Mouse (Mus musculus) cortical plate, adult 2 months (tissue): ENCODE measurements around the gene Gm11985.

Source experiments
- CTCF ChIP-seq: fragments of 200-500 bp; IDR thresholded peaks from 2 replicates; pipeline ENCODE4 v1.5.1; 2011; ENCODE audit warnings: mild to moderate bottlenecking, control low read depth, low read length; ENCODE audit not compliant: insufficient read depth; ENCODE audit errors: extremely low read depth
- POLR2A ChIP-seq: fragments of 200-500 bp; IDR thresholded peaks from 2 replicates; pipeline ENCODE4 v1.6.1; 2011; ENCODE audit warnings: mild to moderate bottlenecking, low read length, control low read depth; ENCODE audit not compliant: insufficient read depth; ENCODE audit errors: extremely low read depth

DNA sequence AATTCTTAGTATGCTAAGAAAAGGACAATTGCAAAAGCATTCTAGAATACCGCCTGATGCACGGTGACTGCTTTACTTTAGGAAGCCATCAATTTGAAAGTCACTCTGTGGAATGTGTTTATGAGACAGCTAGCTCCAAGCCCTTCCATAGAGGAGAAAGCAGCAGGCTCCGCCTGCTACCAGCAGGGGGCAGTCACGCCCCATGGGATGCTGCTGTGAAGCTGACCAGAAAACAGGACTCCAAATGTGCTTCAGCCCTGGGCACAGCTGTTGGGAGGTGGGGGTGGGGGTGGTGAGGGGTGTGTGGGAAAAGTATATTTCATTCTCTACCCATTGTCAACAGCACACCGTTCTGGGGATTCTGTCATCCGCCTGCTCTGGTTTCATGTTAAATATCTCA lies 22.0 kb upstream of the Gm11985 start:
- TF ChIP-seq CTCF, result peak; percentile 95
- no peak for TF ChIP-seq POLR2A
